Mouse (Mus musculus): ENCODE results near the gene Ms4a1.
"Not testable (repeated sequence)": the region's sequence is repeated elsewhere in the genome, so short reads cannot be mapped to it uniquely, and the experiment has no call there.

Ms4a1 gene

DNA sequence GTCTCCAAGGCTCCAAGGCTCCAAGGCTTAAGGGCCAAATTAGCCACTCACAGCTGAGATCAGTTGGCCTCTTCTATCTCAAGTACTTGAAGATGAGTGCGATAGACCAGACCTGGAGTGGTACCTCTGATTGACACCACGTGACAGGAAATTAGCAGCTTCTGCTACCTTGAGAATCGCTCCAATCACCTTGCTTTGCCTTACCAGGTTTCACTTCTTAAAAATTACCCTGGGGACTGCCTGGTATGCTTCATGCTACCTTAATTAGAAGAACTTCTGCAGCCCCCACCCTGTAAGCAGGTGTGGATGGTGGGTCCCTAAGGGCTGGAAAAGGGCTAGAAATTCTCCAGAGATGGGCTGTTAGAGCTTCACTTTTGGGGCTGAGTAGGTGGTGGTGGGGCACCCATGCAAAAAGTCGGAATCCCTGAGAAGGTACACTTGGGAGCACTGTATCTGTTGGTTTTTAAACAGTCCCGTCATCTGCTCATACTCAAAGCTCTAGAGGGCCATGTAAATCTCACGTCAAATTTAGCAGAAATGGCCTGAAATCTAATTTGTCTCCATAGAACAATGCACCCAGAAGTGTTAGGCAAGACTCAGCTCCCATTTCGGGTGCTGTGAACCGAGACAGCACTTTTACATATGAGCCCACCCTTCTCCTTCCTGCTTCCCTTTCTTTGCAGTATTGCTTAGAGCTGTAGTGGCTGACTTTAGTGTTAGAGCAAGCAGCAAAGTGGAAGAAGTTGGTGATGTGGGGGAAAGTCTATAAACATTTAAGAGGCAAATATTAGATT is at the start of gene Ms4a1:
Ms4a1 (minus strand) TSS at position 190 of the 794 bp plus-strand sequence.
- no peak for DNase-seq

DNA sequence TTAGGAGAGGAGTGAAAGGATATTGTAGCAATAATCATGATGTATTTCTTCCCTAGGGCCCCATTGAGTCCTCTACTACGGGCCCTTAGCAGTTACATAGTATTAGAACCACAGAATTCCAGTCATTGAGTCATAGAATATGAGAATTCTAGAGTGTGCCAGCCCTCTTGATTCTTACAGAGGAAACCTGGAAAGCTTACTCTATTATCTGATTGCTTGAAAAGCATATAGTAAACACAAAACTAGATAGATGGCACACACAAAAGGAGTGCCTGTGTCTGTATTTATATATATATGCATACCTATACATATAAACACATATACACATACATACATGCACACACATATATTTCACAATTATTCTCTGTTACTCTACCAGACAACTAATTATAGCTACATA is 48.3 kb upstream of the Ms4a1 start, which contains the start of gene Ms4a14:
Ms4a14 (minus strand) TSS at position 101 of the 400 bp plus-strand sequence.
- no peak for DNase-seq

DNA sequence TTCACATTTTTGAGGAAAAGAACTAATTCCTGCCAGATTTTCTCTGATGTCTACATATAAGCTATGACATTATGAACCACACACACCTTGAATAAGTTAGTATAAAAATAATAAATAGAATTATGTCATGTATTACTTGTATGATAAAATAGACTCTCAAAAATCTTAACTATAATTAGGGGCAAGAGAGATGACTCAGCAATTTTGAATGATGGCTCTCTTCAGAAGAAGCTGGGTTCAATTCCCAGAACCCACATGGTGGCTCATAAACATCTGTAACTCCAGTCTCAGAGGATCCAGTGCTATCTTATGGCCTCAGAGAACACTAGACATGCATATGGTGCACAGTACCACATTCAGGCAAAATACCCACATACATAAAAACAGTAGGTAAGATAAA is 42.8 kb upstream of the Ms4a1 start:
- no peak for DNase-seq

GRCm38 (mm10) chr19:11299529-11299928 is 33.5 kb upstream of the Ms4a1 start:
- DNase-seq, result not testable (repeated sequence)

DNA sequence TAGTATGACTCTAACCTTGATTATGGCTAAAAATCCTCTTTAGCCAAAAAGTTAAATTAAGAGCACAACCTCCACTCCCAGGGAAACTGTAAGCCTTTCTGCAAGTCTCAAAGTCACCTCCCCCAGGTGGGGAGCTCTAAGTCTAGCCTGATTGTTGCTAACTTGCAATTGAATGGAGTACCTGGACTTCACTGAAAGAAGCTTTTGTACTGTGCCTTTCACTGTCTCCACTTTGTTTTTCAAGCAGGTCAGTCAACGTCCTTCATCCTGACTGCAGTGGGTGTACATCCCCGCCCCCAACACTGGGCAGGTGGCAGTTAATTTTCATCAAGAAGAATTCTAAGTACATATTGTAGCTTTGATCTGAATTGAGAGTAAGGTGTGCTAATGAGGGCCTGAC is 32.9 kb upstream of the Ms4a1 start:
- no peak for DNase-seq

DNA sequence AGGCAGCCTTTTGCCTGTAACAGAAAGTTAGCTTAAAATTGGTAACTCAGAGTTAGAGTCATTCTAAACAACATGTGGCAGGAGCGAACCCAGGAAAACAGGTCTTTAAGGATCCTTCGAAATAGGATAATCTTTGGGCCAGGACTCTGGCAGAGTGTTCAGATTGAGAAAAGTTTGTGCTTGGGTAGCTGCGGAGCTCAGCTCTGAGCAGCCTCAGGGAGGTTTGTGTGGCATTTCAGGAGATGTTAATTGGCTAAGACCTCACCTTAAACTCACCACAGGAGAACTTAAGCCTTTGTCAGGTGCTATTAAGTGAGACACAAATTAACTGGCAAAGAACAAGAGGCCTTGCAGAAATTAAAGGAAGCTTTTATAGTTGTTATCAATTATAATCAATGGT is 27.6 kb upstream of the Ms4a1 start:
- DNase-seq, result not testable (repeated sequence)

- DNase-seq, result no peak
These were observed 26.9 kb upstream of the Ms4a1 start for GRCm38 (mm10) chr19:11292990-11293389.

DNA sequence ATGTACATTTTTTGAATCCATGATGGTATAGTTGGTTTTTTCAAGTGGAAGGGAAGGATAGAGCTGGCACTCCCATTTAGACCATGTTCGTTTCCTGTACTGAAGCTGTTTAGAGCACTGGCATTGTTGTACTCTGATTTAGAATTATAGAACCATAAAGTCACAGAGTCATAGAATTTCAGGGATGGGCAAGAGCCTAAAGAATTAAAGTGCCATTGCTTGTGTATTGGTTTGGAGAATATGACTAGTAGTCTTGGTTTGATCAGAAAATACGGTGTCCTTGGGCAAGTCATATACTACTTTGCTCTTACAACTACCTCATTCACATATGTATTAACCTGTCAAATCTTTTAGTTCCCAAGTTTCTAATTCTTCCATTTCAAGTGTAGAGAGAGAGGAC is 17.7 kb upstream of the Ms4a1 start, which contains the start of gene Ms4a5:
Ms4a5 (minus strand) TSS at position 101 of the 400 bp plus-strand sequence.
- no peak for DNase-seq

DNA sequence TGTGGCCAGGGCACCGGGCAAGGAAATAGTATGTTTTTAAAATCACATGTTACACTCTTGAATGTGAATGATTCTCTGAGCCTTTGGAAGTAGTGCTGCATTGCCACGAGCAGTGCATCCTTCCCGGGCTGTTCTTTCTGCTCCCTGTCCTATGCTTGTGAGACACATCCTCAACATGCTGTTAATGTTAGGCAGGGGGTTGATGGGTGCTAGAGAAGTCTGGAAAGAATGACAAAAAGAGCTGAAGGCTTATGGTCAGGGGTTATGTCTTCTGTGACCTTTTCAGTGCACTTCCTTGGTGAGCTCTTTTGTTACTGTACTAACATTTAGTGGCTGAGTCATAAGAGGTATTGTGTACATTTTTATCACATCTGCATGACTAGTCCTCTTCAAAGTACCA is 14.2 kb upstream of the Ms4a1 start:
- DNase-seq, result no peak

- no peak for DNase-seq
These were observed 10.4 kb upstream of the Ms4a1 start for GRCm38 (mm10) chr19:11276431-11276830.

DNA sequence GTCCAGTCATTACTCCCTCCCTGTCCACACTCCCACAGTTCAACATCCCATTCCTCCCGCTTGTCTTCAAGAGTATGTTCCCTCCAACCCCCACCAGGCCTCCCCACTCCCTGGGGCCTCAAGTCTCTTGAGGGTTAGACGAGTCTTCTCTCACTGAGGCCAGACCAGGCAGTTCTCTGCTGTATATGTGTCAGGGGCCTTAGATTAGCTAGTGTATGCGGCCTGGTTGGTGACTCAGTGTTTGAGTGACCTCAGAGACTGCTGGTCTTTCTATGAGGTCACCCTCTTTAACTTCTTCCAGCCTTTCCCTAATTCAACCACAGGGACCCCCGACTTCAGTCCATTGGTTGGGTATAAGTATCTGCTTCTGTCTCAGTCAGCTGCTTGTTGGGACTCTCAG is 915 bp upstream of the Ms4a1 start:
- DNase-seq, result no peak

GRCm38 (mm10) chr19:11264602-11265185 is 1.3 kb downstream of the Ms4a1 start:
- no peak for DNase-seq

GRCm38 (mm10) chr19:11263549-11263948 is 2.5 kb downstream of the Ms4a1 start:
- DNase-seq, result no peak

DNA sequence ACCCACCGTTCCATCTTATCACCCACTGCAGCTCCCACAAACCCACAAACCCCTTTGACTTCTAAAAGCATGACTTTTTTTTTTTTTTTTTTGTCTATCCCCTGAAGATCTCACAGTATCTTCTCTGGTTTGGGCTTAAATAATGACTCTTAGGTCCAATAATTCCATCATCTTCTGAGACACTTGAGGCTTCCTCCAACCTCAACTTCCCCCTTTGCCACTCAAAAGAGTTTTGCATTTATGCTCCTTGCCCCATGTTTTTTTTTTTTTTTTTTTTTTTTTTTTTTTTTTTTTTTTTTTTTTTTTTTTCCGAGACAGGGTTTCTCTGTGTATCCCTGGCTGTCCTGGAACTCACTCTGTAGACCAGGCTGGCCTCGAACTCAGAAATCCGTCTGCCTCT is 3.1 kb downstream of the Ms4a1 start:
- not testable (repeated sequence) for DNase-seq

DNA sequence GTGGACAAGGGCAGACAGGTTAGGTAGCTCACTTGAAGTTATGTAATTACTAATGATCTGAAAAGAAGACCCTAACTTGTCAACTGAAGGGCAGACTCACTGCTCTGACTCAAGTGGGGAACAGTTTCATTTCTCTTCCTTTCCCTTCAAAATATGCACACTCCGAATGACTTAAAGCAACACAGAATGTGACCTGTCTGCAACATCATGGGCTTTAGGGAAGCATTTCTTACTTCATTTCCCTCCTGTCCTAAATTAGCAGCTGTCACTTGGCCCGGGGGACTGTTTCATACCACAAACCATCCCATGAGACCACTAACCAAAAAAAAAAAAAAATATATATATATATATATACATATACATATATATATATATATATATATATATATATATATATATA is 4.5 kb downstream of the Ms4a1 start:
- DNase-seq, result no peak

- DNase-seq, result no peak
These were observed 21.8 kb downstream of the Ms4a1 start for GRCm38 (mm10) chr19:11244230-11244629.

GRCm38 (mm10) chr19:11242560-11242959 is 23.5 kb downstream of the Ms4a1 start:
- no peak for DNase-seq

- no peak for DNase-seq
These were observed 30.2 kb downstream of the Ms4a1 start for GRCm38 (mm10) chr19:11235820-11236219.

DNA sequence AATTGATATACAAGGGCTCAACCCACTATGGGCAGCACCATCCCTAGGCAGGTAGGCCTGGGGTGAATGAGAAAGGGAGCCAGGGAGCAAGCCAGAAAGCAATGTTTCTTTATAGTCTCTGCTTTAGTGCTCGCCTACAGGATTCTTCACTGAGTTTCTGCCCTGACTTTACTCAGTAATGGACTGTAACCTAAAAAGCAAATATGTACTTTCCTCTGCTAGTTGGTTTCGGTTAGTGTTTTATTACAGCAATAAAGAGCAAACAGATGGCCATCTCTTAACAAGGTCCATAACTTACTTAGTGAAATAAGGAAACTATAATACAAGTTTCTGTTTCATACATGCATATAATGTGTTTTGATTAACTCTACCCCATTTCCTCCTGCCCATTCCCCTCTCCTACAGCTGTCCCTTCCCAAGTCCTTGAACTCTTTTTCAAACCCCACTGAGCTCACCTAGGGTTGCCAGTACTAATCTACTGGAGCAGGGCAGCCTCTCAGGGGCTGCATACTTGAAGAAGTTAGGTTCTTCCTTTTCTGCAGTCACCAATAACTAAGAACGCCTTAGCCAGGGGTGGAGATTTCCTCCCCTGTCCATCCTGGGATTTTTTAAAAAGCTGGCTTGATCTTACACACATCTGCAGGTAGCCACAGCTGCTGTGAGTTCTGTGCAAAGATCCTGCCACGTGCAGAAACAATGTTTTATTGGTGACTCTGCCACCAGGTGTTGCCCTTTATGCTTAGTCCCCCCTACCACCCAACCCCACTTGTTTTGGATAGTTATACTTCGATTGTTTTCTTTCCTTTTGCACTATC is 30.9 kb downstream of the Ms4a1 start:
- no peak for DNase-seq

- no peak for DNase-seq
These were observed 31.8 kb downstream of the Ms4a1 start for GRCm38 (mm10) chr19:11234244-11234643.

- no peak for DNase-seq
These were observed 33.7 kb downstream of the Ms4a1 start, which contains the start of gene Ms4a12 for GRCm38 (mm10) chr19:11232348-11232747. Gene Ms4a12, minus strand, starts transcription at chr19:11232448.

Measured in kidney, adult 18-20 months (tissue).